Mouse (Mus musculus) ES-Bruce4 (cell line): Measurements from ENCODE around the gene Impg1.

Source experiments
- CTCF ChIP-seq: IDR thresholded peaks from one replicate; pipeline ENCODE4 v1.8.1; 2011; ENCODE audit warnings: low read depth, low read length
- EP300 ChIP-seq: IDR thresholded peaks from 2 replicates; pipeline ENCODE4 v1.6.1; 2011; ENCODE audit warnings: low read depth, low read length; ENCODE audit not compliant: insufficient read depth

DNA sequence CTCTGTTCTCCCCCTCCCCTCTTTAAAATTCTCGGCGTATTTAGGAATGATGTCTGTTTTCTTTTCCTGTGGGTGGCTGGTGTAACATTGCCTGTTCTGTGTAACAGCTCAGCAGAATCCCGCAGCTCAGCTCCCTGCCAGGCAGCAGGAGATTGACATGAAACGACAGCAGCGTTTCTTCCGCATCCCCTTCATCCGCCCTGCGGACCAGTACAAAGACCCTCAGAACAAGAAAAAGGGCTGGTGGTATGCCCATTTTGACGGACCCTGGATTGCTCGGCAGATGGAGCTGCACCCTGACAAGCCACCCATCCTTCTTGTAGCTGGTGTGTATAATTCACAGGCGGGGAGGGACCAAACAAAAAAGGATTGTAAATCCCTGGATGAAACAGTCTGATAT lies 158.4 kb downstream of the Impg1 start:
- no peak for TF ChIP-seq CTCF
- no peak for TF ChIP-seq EP300
